Mouse (Mus musculus): Measurements from ENCODE around the gene Rsl1d1.

Rsl1d1 gene

GRCm38 (mm10) chr16:11202571-11203554 lies at the start of gene Rsl1d1:
Gene Rsl1d1 (minus strand): TSS chr16:11203331.
- peak; percentile 97 for DNase-seq (ENCODE audit: low read depth, low spot score)

GRCm38 (mm10) chr16:11247791-11248190 lies 44.7 kb upstream of the Rsl1d1 start:
- DNase-seq (ENCODE audit: low read depth, low spot score): no peak

- no peak for DNase-seq (ENCODE audit: low read depth, low spot score)
Measured at GRCm38 (mm10) chr16:11245767-11246166, 42.6 kb upstream of the Rsl1d1 start.

DNA sequence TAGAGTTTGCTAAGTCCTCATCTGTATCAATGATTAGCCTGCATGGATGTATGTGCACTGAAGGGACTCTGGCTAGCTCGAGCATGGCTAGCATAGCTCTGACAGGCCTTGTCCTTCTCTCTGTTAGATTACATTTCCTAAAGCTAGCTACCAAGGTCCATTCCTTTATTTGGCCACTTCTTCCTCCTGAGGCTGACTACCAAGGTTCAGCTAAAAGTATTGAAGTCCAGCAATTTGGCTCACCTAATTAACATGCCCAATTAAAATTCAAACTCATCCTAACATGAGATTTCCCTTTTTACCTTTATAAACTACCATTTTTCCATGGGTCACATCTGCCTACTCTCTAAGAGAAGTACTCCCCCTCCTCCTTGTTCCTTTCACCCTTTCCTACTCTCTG lies 39.3 kb upstream of the Rsl1d1 start:
- DNase-seq (ENCODE audit: low read depth, low spot score): no peak

- DNase-seq (ENCODE audit: low read depth, low spot score): no peak
Measured at GRCm38 (mm10) chr16:11217801-11218200, 14.7 kb upstream of the Rsl1d1 start.

- DNase-seq (ENCODE audit: low read depth, low spot score): no peak
Measured at GRCm38 (mm10) chr16:11203600-11204390, 664 bp upstream of the Rsl1d1 start.

DNA sequence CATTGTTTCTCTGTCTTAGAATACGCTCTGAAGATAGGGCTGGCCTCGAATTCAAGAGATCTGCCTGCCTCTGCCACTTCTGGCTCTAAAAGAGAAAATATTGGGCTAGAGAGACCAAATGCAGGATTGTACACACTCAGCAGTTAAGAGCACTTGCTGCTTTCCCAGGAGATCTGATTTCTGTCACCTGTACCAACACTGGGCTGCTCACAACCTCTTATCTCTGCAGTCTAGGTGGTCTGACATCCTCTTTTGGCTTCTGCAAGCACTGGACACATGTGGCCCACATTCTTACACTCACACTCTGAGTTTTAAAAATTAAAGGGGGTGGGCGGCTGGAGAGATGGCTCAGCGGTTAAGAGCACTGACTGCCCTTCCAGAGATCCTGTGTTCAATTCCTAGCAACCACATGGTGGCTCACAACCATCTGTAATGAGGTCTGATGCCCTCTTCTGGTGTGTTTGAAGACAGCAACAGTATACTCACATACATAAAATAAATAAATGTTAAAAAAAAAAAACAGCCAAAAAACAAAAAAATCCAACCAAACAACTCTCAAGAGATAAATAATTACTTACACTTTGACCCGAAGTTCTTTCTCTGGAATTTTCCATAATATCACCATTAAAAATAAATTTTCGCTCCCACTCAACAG lies 1.3 kb downstream of the Rsl1d1 start:
- no peak for DNase-seq (ENCODE audit: low read depth, low spot score)

- no peak for DNase-seq (ENCODE audit: low read depth, low spot score)
Measured at GRCm38 (mm10) chr16:11200247-11200646, 2.9 kb downstream of the Rsl1d1 start.

DNA sequence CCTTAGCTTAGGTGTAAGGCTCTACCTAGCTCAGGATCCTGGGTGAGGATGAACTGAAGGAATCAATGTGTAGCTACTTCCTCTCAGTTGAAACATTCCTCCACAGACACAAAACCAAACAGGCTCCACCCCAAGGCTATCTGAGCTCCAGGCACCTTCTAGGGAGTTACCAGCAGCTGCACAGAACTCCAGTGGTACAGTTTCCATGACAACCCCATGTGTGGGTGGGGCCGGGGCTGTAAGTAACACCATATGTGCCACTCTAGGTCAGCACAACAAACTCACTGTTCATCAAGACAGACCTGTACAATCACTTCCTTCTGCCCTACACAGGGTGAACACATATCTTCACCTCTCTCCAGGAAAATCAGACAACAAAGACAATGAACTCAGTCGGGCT lies 4.7 kb downstream of the Rsl1d1 start:
- peak; percentile 84 for DNase-seq (ENCODE audit: low read depth, low spot score)

DNA sequence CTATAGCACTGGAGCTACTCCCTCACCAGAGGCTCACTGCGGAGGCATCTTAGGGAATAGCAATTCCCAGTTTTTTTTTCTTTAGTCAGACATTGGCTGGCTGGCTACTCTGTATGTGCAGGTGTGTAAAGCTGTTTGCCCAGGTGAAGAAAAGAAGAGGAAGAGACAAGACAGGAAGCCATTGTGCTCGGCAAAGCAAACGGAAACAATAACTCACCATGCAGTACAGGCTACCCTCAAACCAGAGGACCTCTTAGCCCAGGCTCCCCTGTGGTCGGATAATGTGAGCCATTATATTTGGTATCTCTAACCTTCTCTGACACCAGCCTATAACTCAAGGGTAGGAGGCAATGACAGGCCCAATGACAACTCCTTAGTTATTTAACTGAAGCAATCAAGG lies 6.1 kb downstream of the Rsl1d1 start:
- DNase-seq (ENCODE audit: low read depth, low spot score): no peak

GRCm38 (mm10) chr16:11193231-11193630 lies 9.9 kb downstream of the Rsl1d1 start:
- DNase-seq (ENCODE audit: low read depth, low spot score): peak; percentile 60

GRCm38 (mm10) chr16:11190150-11190549 lies 13.0 kb downstream of the Rsl1d1 start:
- DNase-seq (ENCODE audit: low read depth, low spot score): no peak

DNA sequence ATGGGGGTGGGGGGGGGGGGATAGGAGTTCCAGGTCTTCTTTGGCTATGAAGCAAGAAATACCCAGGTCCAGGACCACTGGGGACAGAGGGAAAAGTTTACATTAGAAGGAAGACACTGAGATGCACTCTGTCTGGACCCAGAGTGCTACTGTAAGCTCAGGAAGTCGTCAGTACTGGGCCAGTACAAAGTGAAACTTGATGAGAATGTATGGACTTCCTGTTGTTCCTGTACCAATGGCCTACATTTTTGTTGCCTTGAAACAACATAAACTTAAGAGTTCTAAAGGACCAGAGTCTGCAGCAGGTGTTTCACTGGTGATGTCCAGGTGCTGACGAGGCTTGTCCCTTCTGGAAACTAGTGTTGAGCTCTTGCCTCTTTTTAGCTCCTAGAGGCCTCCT lies 25.7 kb downstream of the Rsl1d1 start:
- DNase-seq (ENCODE audit: low read depth, low spot score): no peak

- no peak for DNase-seq (ENCODE audit: low read depth, low spot score)
Measured at GRCm38 (mm10) chr16:11176884-11177244, 26.3 kb downstream of the Rsl1d1 start.

DNA sequence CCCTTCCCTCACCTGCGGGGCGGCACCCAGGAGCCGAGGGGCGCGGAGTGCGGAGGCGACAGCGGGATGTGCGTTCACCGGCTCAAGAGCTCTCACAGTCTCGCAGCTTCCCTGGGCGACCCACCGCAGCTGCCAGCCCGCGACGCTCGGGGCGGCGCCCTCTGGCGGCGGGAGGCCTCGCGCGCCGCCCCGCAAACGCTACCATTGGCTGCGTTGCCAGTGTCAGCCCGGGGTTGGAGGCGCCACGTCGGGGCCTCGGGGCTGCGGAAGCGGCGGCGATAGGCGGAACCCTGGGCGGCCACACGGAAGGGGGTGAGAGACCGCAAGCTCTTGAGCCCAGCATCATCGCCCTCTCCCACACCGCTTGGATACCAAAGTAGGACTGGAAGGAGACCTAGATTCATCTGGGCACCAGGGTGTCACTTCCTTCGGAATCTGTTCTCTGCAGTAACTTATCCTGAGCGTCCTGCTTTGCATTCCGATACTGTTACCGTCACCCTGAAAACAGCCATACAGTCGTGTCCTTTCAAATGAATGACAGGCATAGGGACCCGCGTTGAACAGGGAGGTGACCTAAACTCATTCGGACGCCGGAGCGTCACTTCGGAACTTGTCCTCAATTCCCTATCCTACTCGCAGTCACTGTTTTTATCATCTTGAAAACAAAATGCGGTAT lies 26.8 kb downstream of the Rsl1d1 start, which contains the start of gene Zc3h7a:
Gene Zc3h7a (minus strand): TSS at position 186 of the 676 bp plus-strand sequence.
- peak; percentile 94 for DNase-seq (ENCODE audit: low read depth, low spot score)

DNA sequence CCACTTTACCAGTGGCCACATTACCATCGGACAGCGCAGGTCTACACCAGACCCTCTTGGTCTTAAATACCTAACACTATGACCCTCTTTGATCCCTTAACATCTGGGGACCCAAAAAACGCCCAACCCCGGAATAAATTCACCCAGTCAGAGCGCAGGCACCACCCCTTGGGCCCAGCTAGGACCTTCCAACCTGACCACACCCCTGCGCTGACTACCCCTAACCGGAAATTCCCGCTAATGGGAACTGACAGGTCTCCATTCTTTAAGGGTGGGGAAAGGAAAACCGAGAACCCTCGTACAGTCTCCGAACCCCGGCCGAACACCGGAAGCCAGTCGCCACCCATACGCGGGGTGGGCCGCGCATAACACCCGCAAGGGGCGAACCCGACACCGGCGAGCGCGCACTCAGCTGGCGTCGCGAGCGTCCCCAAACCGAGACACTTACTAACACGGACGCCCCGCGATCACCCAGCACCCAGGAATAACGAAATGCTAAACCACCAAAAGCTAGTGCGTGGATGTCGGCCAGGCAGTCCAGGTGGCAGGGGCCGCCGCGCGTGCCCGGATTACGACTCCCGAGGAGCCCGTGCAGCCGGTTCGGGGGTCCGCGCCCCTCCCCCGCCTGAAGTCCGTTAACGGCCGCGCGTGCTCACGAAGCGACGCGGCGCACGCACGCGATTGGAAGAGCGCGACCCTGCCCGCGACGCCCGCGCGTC lies 27.5 kb downstream of the Rsl1d1 start:
- peak; percentile 69 for DNase-seq (ENCODE audit: low read depth, low spot score)

GRCm38 (mm10) chr16:11175100-11175488 lies 28.0 kb downstream of the Rsl1d1 start:
- no peak for DNase-seq (ENCODE audit: low read depth, low spot score)

- DNase-seq (ENCODE audit: low read depth, low spot score): peak; percentile 61
Measured at GRCm38 (mm10) chr16:11174671-11175081, 28.5 kb downstream of the Rsl1d1 start.

DNA sequence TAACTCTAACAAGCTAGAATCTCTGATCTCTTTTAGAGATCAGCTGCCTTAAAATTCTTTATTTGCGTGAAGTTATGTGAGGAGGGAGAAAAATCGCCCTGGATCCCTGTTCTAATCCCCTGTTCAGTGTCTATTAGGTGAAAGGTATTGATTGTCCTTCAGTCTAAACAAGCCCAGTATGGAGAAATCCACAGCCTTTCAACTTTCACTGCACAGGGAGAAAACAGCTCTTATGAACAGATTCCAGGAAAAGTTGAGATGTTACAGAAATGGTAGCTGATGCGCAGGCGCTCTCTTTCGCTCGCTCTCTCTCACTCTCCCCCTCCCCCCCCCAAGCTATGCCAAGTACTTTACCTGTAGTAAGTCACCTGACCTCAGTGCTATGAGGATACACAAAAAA lies 31.5 kb downstream of the Rsl1d1 start:
- no peak for DNase-seq (ENCODE audit: low read depth, low spot score)

- no peak for DNase-seq (ENCODE audit: low read depth, low spot score)
Measured at GRCm38 (mm10) chr16:11166431-11166830, 36.7 kb downstream of the Rsl1d1 start.
